Mouse (Mus musculus): ENCODE results near the gene Katnbl1. TPM values are rescaled to one million over a fixed set of nuclear protein-coding genes. Genes with fewer than 3 reads are reported as not detected.

Katnbl1 gene
- polyA plus RNA-seq, 1 experiment from 2014 or later: 54.4 TPM

- peaks cover 6% of the 10 kb centered on the region; the same call in 1 of the 2 replicates for H3K36me3 ChIP-seq (ENCODE audit: control insufficient read depth, insufficient read depth, low read length)
Observed at GRCm38 (mm10) chr2:112360012-112360780, 18.8 kb upstream of the Katnbl1 start.

DNA sequence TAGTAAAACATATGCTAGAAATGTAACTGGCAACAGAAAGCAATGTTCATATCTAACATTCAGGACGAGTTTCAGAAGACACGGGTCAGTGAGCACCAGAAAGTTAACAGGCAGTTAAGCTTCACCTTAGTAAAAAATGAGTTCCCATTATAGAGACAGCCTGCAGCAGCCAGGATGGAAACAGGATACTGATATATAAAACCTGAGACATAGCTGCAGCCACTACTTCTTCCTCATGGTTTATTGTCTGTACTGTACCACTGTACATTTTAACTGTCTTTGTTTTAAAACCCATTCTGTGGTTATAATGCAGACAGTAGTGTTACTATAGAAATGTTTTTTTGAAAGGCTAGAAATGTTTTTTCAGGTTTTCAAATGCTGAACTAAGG is 18.2 kb upstream of the Katnbl1 start:
- WGBS: 89% methylated on average over 2 of the region's 2 CpGs
- no peak for DNase-seq (ENCODE audit: low spot score, missing footprints)
- Histone ChIP-seq H3K9ac (ENCODE audit: low read length) (no peak overlapping the region), H3K36me3 (ENCODE audit: control insufficient read depth, insufficient read depth, low read length) (peaks cover 6% of the 10 kb centered on the region; the same call in 1 of the 2 replicates), H3K27ac (ENCODE audit: low read depth, low read length) (no peak overlapping the region), H3K4me3 (ENCODE audit: low read depth, low read length) (no peak overlapping the region), H3K27me3 (ENCODE audit: control insufficient read depth, insufficient read depth, low read length) (no peaks in the 10 kb centered on the region), H3K9me3 (ENCODE audit: control insufficient read depth, low read length) (no peaks in the 10 kb centered on the region), H3K4me1 (ENCODE audit: control insufficient read depth, insufficient read depth, low read length) (no peaks in the 10 kb centered on the region), H3K4me2 (no peak overlapping the region)
- no peak for ATAC-seq (ENCODE audit: low FRiP score)

More at GRCm38 (mm10) chr2:112360012-112360780, 18.8 kb upstream of the Katnbl1 start:
- Histone ChIP-seq H3K4me3 (ENCODE audit: low read depth, low read length) (no peak overlapping the region), H3K4me2 (no peak overlapping the region), H3K27ac (ENCODE audit: low read depth, low read length) (no peak overlapping the region), H3K9ac (ENCODE audit: low read length) (no peak overlapping the region), H3K9me3 (ENCODE audit: control insufficient read depth, low read length) (no peaks in the 10 kb centered on the region), H3K27me3 (ENCODE audit: control insufficient read depth, insufficient read depth, low read length) (no peaks in the 10 kb centered on the region), H3K4me1 (ENCODE audit: control insufficient read depth, insufficient read depth, low read length) (no peaks in the 10 kb centered on the region)
- WGBS: 95% methylated on average over 12 of the region's 12 CpGs
- no peak for ATAC-seq (ENCODE audit: low FRiP score)
- DNase-seq (ENCODE audit: low spot score, missing footprints): peak; percentile 28

GRCm38 (mm10) chr2:112367222-112367621 is 11.8 kb upstream of the Katnbl1 start:
- H3K9me3 ChIP-seq (ENCODE audit: control insufficient read depth, low read length): no peaks in the 10 kb centered on the region
- peak overlapping the region; percentile 87 for H3K4me2 ChIP-seq
- peak overlapping the region; percentile 87 for H3K9ac ChIP-seq (ENCODE audit: low read length)
- peak; percentile 47; the same call in 1 of the 2 replicates for ATAC-seq (ENCODE audit: low FRiP score)
- no peak overlapping the region for H3K27ac ChIP-seq (ENCODE audit: low read depth, low read length)
- H3K4me3 ChIP-seq (ENCODE audit: low read depth, low read length): peak overlapping the region; percentile 93
- no peaks in the 10 kb centered on the region for H3K27me3 ChIP-seq (ENCODE audit: control insufficient read depth, insufficient read depth, low read length)
- no peak for DNase-seq (ENCODE audit: low spot score, missing footprints)
- peaks cover 4% of the 10 kb centered on the region; the same call in 1 of the 2 replicates for H3K36me3 ChIP-seq (ENCODE audit: control insufficient read depth, insufficient read depth, low read length)
- peaks cover 5% of the 10 kb centered on the region for H3K4me1 ChIP-seq (ENCODE audit: control insufficient read depth, insufficient read depth, low read length)
- WGBS: 19% methylated on average over 15 of the region's 15 CpGs

GRCm38 (mm10) chr2:112367726-112368673 is 11.0 kb upstream of the Katnbl1 start, which contains the start of gene Emc4:
Emc4 (minus strand) TSS chr2:112368027.
- Histone ChIP-seq H3K27ac (ENCODE audit: low read depth, low read length) (peak within 1 kb of the TSS; percentile 37; the same call in 1 of the 2 replicates), H3K4me1 (ENCODE audit: control insufficient read depth, insufficient read depth, low read length) (peaks cover 5% of the 10 kb centered on the region), H3K36me3 (ENCODE audit: control insufficient read depth, insufficient read depth, low read length) (peaks cover 4% of the 10 kb centered on the region; the same call in 1 of the 2 replicates), H3K4me2 (peak within 1 kb of the TSS; percentile 87), H3K4me3 (ENCODE audit: low read depth, low read length) (peak within 1 kb of the TSS; percentile 93), H3K27me3 (ENCODE audit: control insufficient read depth, insufficient read depth, low read length) (no peaks in the 10 kb centered on the region), H3K9ac (ENCODE audit: low read length) (peak within 1 kb of the TSS; percentile 87), H3K9me3 (ENCODE audit: control insufficient read depth, low read length) (no peaks in the 10 kb centered on the region)
- ATAC-seq (ENCODE audit: low FRiP score) (peak; percentile 87), DNase-seq (ENCODE audit: low spot score, missing footprints) (peak; percentile 99)
- WGBS: 2% methylated on average over 46 of the region's 46 CpGs

- Histone ChIP-seq H3K4me3 (ENCODE audit: low read depth, low read length) (no peak overlapping the region), H3K9me3 (ENCODE audit: control insufficient read depth, low read length) (no peaks in the 10 kb centered on the region), H3K9ac (ENCODE audit: low read length) (no peak overlapping the region), H3K4me1 (ENCODE audit: control insufficient read depth, insufficient read depth, low read length) (peaks cover 5% of the 10 kb centered on the region), H3K36me3 (ENCODE audit: control insufficient read depth, insufficient read depth, low read length) (no peaks in the 10 kb centered on the region), H3K27ac (ENCODE audit: low read depth, low read length) (no peak overlapping the region), H3K4me2 (no peak overlapping the region), H3K27me3 (ENCODE audit: control insufficient read depth, insufficient read depth, low read length) (no peaks in the 10 kb centered on the region)
- DNase-seq (ENCODE audit: low spot score, missing footprints) (no peak), ATAC-seq (ENCODE audit: low FRiP score) (no peak)
- WGBS: 77% methylated on average over 5 of the region's 5 CpGs
Observed at GRCm38 (mm10) chr2:112369941-112370340, 9.1 kb upstream of the Katnbl1 start.

- no peak overlapping the region for H3K4me2 ChIP-seq
- WGBS: 56% methylated on average over 4 of the region's 4 CpGs
- H3K4me1 ChIP-seq (ENCODE audit: control insufficient read depth, insufficient read depth, low read length): no peaks in the 10 kb centered on the region
- H3K27ac ChIP-seq (ENCODE audit: low read depth, low read length): no peak overlapping the region
- H3K36me3 ChIP-seq (ENCODE audit: control insufficient read depth, insufficient read depth, low read length): no peaks in the 10 kb centered on the region
- ATAC-seq (ENCODE audit: low FRiP score) (no peak), DNase-seq (ENCODE audit: low spot score, missing footprints) (no peak)
- H3K27me3 ChIP-seq (ENCODE audit: control insufficient read depth, insufficient read depth, low read length): no peaks in the 10 kb centered on the region
- H3K4me3 ChIP-seq (ENCODE audit: low read depth, low read length): no peak overlapping the region
- H3K9me3 ChIP-seq (ENCODE audit: control insufficient read depth, low read length): no peaks in the 10 kb centered on the region
- H3K9ac ChIP-seq (ENCODE audit: low read length): no peak overlapping the region
Observed at GRCm38 (mm10) chr2:112373141-112373540, 5.9 kb upstream of the Katnbl1 start.

DNA sequence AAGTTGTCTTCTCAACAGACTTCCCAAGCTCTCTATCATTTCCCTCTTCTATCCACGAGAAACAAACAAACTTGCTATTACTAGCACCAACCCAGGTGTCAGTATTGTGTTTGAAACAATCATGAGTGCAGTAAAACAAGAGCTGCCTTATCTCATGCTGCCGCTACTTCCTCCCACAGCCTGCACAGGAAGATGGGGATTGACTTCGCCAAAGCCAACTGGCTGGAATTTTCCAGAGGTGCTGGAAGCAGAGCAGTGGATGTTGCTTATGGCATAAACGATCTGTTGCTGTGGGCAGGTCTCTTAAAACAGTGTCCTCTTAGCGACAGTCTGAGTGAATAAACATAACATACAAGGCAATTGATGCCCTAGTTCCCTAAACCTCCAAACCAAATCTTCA is 4.4 kb upstream of the Katnbl1 start:
- Histone ChIP-seq H3K4me1 (ENCODE audit: control insufficient read depth, insufficient read depth, low read length) (no peaks in the 10 kb centered on the region), H3K4me3 (ENCODE audit: low read depth, low read length) (no peak overlapping the region), H3K4me2 (no peak overlapping the region), H3K36me3 (ENCODE audit: control insufficient read depth, insufficient read depth, low read length) (no peaks in the 10 kb centered on the region), H3K9me3 (ENCODE audit: control insufficient read depth, low read length) (no peaks in the 10 kb centered on the region), H3K27me3 (ENCODE audit: control insufficient read depth, insufficient read depth, low read length) (no peaks in the 10 kb centered on the region), H3K9ac (ENCODE audit: low read length) (no peak overlapping the region), H3K27ac (ENCODE audit: low read depth, low read length) (no peak overlapping the region)
- 68% methylated on average over 5 of the region's 5 CpGs for whole genome bisulfite sequencing
- DNase-seq (ENCODE audit: low spot score, missing footprints) (no peak), ATAC-seq (ENCODE audit: low FRiP score) (no peak)

- H3K9me3 ChIP-seq (ENCODE audit: control insufficient read depth, low read length): no peaks in the 10 kb centered on the region
- peaks cover 12% of the 10 kb centered on the region for H3K4me1 ChIP-seq (ENCODE audit: control insufficient read depth, insufficient read depth, low read length)
- H3K36me3 ChIP-seq (ENCODE audit: control insufficient read depth, insufficient read depth, low read length): no peaks in the 10 kb centered on the region
- 65% methylated on average over 8 of the region's 8 CpGs for WGBS
- H3K27me3 ChIP-seq (ENCODE audit: control insufficient read depth, insufficient read depth, low read length): no peaks in the 10 kb centered on the region
- H3K4me2 ChIP-seq: peak overlapping the region; percentile 70
- no peak overlapping the region for H3K27ac ChIP-seq (ENCODE audit: low read depth, low read length)
- ATAC-seq (ENCODE audit: low FRiP score): no peak
- DNase-seq (ENCODE audit: low spot score, missing footprints): peak; percentile 83
- peak overlapping the region; percentile 96 for H3K9ac ChIP-seq (ENCODE audit: low read length)
- H3K4me3 ChIP-seq (ENCODE audit: low read depth, low read length): peak overlapping the region; percentile 95
Observed at GRCm38 (mm10) chr2:112380131-112380530, 1.1 kb downstream of the Katnbl1 start.
